Mouse (Mus musculus): ENCODE results near the gene Rasgef1b. TPM values are rescaled to one million over a fixed set of nuclear protein-coding genes. Genes with fewer than 3 reads are reported as not detected.

The Rasgef1b gene
- total and polyA plus RNA-seq, 3 experiments, result 0.17 to 0.26 (median 0.21) TPM

DNA sequence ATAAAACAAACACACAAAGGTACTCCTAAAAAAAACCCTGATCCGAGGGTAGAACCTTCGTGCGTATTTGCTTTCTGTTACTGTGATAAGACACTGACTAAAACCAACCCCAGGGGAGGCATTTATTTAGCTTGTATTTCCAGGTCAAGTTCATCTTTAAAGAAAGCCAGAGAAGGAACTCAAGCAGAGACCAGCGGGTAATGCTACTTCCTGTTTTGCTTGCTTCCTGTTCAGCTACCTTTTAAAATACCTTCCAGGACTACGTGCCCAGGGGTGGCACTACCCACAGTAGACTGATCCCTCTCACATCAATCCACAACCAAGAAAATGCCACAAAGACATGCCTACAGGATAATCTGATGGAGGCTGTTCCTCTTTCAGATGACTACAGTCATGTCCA is 212.7 kb downstream of the Rasgef1b start:
- dilution Hi-C loops (cut with MboI; ENCODE audit: extremely low pct_ligation_motif_present, extremely low pct_unique_long_range_greater_than_20kb, low sequenced_read_pairs), result no loop called here
- in situ Hi-C loops (cut with MboI; ENCODE audit: low pct_ligation_motif_present, low pct_unique_long_range_greater_than_20kb, low sequenced_read_pairs), result no loop called here
- TF ChIP-seq POLR2AphosphoS2 (IDR thresholded peaks at IDR 0.05; ENCODE audit: low read depth, low read length) (no peak), E2F4 (IDR thresholded peaks at IDR 0.05; ENCODE audit: insufficient replicate concordance, low read depth, low read length) (no peak), JUN (IDR thresholded peaks at IDR 0.05; ENCODE audit: insufficient read depth, low read depth, low read length) (no peak), MYC (IDR thresholded peaks at IDR 0.05; ENCODE audit: low read depth, low read length) (no peak), PAX5 (IDR thresholded peaks at IDR 0.05; ENCODE audit: low read length) (no peak), POLR2A (IDR thresholded peaks at IDR 0.05; ENCODE audit: low read depth, low read length) (no peak), IRF4 (IDR thresholded peaks at IDR 0.05; ENCODE audit: low read depth, low read length) (no peak)

GRCm38 (mm10) chr5:99515764-99516163 is 213.1 kb downstream of the Rasgef1b start:
- dilution Hi-C loops (cut with MboI; ENCODE audit: extremely low pct_ligation_motif_present, extremely low pct_unique_long_range_greater_than_20kb, low sequenced_read_pairs) (no loop called here), in situ Hi-C loops (cut with MboI; ENCODE audit: low pct_ligation_motif_present, low pct_unique_long_range_greater_than_20kb, low sequenced_read_pairs) (no loop called here)
- H3K4me1 ChIP-seq (ENCODE audit: control insufficient read depth in 1 of 2, insufficient read depth in 2 of 2), result peaks cover 0 to 9% of the 10 kb centered on the region in 2 experiments; a peak in 1 of 4 replicates
- H3K4me3 ChIP-seq (replicated peaks in 1 of 3; ENCODE audit: low read depth in 2 of 3, low read length in 2 of 3, poor library complexity in 1 of 3), result no peak overlapping the region
- no peak for DNase-seq (ENCODE audit: extremely low read depth)
- no peak for TF ChIP-seq CHD2 (IDR thresholded peaks at IDR 0.05; ENCODE audit: low read length)
- no peak for TF ChIP-seq POLR2A (IDR thresholded peaks at IDR 0.05; ENCODE audit: low read depth, low read length)
- TF ChIP-seq MXI1 (IDR thresholded peaks at IDR 0.05; ENCODE audit: low read depth, low read length), result no peak
- no peak for TF ChIP-seq NELFE (IDR thresholded peaks at IDR 0.05; ENCODE audit: low read depth, low read length)
- TF ChIP-seq MYC (IDR thresholded peaks at IDR 0.05; ENCODE audit: low read depth, low read length), result no peak
- no peak for TF ChIP-seq SMC3 (IDR thresholded peaks at IDR 0.05; ENCODE audit: low read depth, low read length)
- no peak for TF ChIP-seq RAD21 (IDR thresholded peaks at IDR 0.05; ENCODE audit: low read depth, low read length)
- no peak for TF ChIP-seq TCF12 (IDR thresholded peaks at IDR 0.05; ENCODE audit: low read depth, low read length)
- TF ChIP-seq IRF4 (IDR thresholded peaks at IDR 0.05; ENCODE audit: low read depth, low read length), result no peak
- no peak for TF ChIP-seq HCFC1 (IDR thresholded peaks at IDR 0.05; ENCODE audit: low read depth, low read length)
- no peak for TF ChIP-seq ZC3H11A (IDR thresholded peaks at IDR 0.05; ENCODE audit: low read depth, low read length)
- no peak for TF ChIP-seq NRF1 (IDR thresholded peaks at IDR 0.05; ENCODE audit: low read depth, low read length)
- no peak for TF ChIP-seq ETS1 (conservative IDR thresholded peaks at IDR 0.05; ENCODE audit: low read depth, low read length)
- TF ChIP-seq ZMIZ1 (IDR thresholded peaks at IDR 0.05; ENCODE audit: low read depth, low read length), result no peak
- no peak overlapping the region for H3K4me2 ChIP-seq (ENCODE audit: insufficient read depth, low read depth, poor library complexity, severe bottlenecking)
- H3K36me3 ChIP-seq (replicated peaks in 1 of 2; ENCODE audit: control insufficient read depth in 1 of 2, insufficient read depth in 1 of 2, low read length in 1 of 2), result no peaks in the 10 kb centered on the region
- H3K79me2 ChIP-seq (replicated peaks; ENCODE audit: control insufficient read depth, extremely low read depth, insufficient read depth, poor library complexity, severe bottlenecking), result no peaks in the 10 kb centered on the region
- no peak overlapping the region for H3K27ac ChIP-seq (ENCODE audit: insufficient read depth, low read depth)
- no peaks in the 10 kb centered on the region for H3K27me3 ChIP-seq (replicated peaks)
- H3K9ac ChIP-seq (ENCODE audit: insufficient read depth, low read depth), result no peak overlapping the region
- peaks cover 2% of the 10 kb centered on the region for H3K9me3 ChIP-seq (replicated peaks; ENCODE audit: low read length)

More for the DNA sequence above, 212.7 kb downstream of the Rasgef1b start:
- no peak overlapping the region for H3K4me3 ChIP-seq (replicated peaks in 1 of 3; ENCODE audit: low read depth in 2 of 3, low read length in 2 of 3, poor library complexity in 1 of 3)
- H3K4me2 ChIP-seq (ENCODE audit: insufficient read depth, low read depth, poor library complexity, severe bottlenecking), result no peak overlapping the region
- no peaks in the 10 kb centered on the region for H3K36me3 ChIP-seq (replicated peaks in 1 of 2; ENCODE audit: control insufficient read depth in 1 of 2, insufficient read depth in 1 of 2, low read length in 1 of 2)
- H3K9ac ChIP-seq (ENCODE audit: insufficient read depth, low read depth), result no peak overlapping the region
- peaks cover 2% of the 10 kb centered on the region for H3K9me3 ChIP-seq (replicated peaks; ENCODE audit: low read length)
- no peaks in the 10 kb centered on the region for H3K27me3 ChIP-seq (replicated peaks)
- no peak for DNase-seq (ENCODE audit: extremely low read depth)
- H3K27ac ChIP-seq (ENCODE audit: insufficient read depth, low read depth), result no peak overlapping the region
- H3K4me1 ChIP-seq (ENCODE audit: control insufficient read depth in 1 of 2, insufficient read depth in 2 of 2), result peaks cover 0 to 9% of the 10 kb centered on the region in 2 experiments; a peak in 1 of 4 replicates
- H3K79me2 ChIP-seq (replicated peaks; ENCODE audit: control insufficient read depth, extremely low read depth, insufficient read depth, poor library complexity, severe bottlenecking), result no peaks in the 10 kb centered on the region
